Mouse (Mus musculus): Measurements from ENCODE around the gene Mrps2.

DNA sequence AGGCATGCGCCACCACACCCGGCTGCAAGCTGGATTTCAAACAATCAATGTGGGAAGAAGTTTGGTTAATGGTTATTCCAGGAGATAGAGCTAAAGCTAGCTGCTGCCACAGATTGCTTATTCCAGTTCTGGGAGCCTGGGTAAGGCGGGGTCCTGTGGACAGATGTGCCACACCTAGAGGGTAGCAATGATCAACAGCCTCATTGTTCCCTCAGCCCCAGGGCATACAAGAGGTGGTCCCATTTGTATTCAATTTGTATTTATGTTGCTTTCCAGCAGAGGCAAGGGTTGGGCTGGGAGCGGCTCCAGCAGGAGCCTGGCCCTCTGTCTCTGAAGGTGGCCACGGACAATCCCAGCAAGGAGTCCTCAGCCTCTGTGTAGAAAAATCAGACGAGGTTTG lies 38.4 kb downstream of the Mrps2 start:
- no peak for TF ChIP-seq FLI1 (IDR thresholded peaks at IDR 0.05; ENCODE audit: low read length)
- no peak for TF ChIP-seq GATA1 (IDR thresholded peaks at IDR 0.05; ENCODE audit: borderline replicate concordance, low read length)
